Mouse (Mus musculus) bone marrow macrophage, adult 2 months (primary cell): ENCODE measurements around the gene Il12a. TPM values are rescaled to one million over a fixed set of nuclear protein-coding genes. Genes with fewer than 3 reads are reported as not detected.

Experiments
- H3K27ac ChIP-seq: 2 replicates; pipeline ENCODE4 v1.5.1; 2012; ENCODE audit warnings: low read depth, low read length; ENCODE audit not compliant: insufficient read depth
- H3K4me1 ChIP-seq: 2 replicates; pipeline ENCODE4 v1.6.1; 2012; ENCODE audit warnings: low read length; ENCODE audit not compliant: control insufficient read depth, insufficient read depth
- H3K4me3 ChIP-seq: 2 replicates; pipeline ENCODE4 v1.5.1; 2012; ENCODE audit warnings: mild to moderate bottlenecking, low read length, moderate library complexity; ENCODE audit not compliant: insufficient read depth
- CTCF ChIP-seq: IDR thresholded peaks from 2 replicates; pipeline ENCODE4 v1.5.1; 2012; ENCODE audit warnings: low read depth, mild to moderate bottlenecking, low read length, moderate library complexity
- POLR2A ChIP-seq: IDR thresholded peaks from 2 replicates; pipeline ENCODE4 v1.6.1; 2012; ENCODE audit warnings: mild to moderate bottlenecking, low read depth, low read length, borderline replicate concordance
- polyA plus RNA-seq: library from polyadenylated mRNA; stranded (reverse); fragments of >200 nt; gene quantifications from 2 replicates; pipeline ENCODE4 v1.2.4, GENCODE M21; 2012; ENCODE audit not compliant: missing spikeins, insufficient read depth, insufficient read length

Il12a gene
- polyA plus RNA-seq, 1 experiment = not detected

DNA sequence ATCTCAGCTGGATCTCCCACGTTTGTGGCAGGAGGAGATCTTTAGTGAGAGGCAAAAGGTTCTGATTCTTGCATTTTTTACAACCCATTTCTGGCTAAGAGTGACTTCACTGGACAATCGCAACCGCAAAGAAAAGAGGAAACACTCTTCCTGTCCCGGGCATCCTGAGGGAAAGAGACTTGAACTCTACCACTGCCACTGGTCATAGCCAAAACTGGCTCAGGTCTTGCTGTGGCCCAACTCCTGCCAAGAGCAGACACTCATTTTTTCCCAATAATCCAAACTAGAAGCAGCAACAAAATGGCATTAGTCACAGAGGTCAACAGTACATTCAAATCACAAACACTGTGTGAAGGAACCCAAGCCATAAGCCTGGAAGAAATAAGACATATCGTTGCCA, 28.1 kb upstream of the Il12a start:
- H3K27ac ChIP-seq = no peak overlapping the region
- H3K4me3 ChIP-seq = no peak overlapping the region
- no peaks in the 10 kb centered on the region for H3K4me1 ChIP-seq
- TF ChIP-seq CTCF (no peak), POLR2A (no peak)

DNA sequence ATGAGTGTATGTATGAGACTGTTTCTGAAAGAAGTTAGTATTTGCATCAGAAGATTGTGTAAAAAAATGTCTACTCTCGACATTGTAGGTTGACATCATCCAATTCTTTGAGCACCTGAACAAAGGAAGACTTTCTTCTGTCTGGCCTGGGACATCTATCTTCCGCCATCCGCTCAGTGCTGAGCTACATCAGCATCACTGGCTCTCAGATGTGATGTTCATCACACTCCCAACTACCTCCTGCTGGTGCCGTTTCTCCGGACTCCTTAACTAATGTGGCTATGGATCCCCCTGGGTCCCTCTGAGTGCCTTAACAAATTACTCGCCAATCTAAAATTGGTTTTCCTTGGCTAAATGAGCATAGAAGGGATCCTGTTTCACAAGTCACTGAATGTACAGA, 26.1 kb upstream of the Il12a start:
- no peak overlapping the region for H3K4me3 ChIP-seq
- TF ChIP-seq CTCF (no peak), POLR2A (no peak)
- H3K4me1 ChIP-seq = no peaks in the 10 kb centered on the region
- H3K27ac ChIP-seq = no peak overlapping the region

DNA sequence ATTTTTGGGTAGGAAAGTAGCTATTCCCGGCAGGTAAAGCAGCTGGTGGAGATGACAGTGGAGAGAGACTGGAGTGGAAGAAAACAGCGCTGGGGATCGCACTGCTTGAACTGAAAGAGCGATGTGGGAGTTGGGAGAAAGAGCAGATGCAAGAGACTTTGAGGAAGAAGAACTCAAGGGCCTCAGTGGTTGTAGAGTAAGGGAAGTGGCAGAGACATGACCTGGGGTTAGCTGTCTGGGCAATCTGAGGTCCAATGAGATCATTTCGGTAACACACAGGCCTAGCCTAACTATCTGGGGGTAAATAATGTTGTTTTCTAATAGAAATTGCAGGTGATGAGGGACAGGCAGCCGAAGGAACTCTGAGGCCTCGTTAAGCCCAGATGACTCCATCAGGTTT, 24.1 kb upstream of the Il12a start:
- Histone ChIP-seq H3K4me3 (no peak overlapping the region), H3K4me1 (no peaks in the 10 kb centered on the region), H3K27ac (no peak overlapping the region)
- TF ChIP-seq POLR2A (no peak), CTCF (no peak)

DNA sequence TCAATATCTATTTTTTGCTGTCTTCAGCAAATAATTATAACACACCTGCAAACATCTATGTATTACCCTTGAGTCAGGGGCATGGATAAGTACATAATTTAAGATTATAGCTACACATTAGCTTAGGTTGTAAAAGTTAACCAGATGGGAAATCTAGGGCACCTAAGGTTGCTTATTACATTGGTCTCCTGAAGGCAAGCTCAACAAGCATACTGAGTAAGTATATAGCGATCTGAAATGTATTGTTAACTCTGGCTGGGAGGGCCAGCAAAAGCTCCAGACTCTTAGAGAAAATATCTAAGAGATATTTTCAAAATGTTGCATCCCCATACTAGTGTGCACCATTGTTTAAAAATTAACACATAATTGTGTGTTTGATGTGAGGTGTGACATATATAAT, 22.6 kb upstream of the Il12a start:
- no peak overlapping the region for H3K4me3 ChIP-seq
- H3K4me1 ChIP-seq = no peaks in the 10 kb centered on the region
- TF ChIP-seq POLR2A (no peak), CTCF (no peak)

DNA sequence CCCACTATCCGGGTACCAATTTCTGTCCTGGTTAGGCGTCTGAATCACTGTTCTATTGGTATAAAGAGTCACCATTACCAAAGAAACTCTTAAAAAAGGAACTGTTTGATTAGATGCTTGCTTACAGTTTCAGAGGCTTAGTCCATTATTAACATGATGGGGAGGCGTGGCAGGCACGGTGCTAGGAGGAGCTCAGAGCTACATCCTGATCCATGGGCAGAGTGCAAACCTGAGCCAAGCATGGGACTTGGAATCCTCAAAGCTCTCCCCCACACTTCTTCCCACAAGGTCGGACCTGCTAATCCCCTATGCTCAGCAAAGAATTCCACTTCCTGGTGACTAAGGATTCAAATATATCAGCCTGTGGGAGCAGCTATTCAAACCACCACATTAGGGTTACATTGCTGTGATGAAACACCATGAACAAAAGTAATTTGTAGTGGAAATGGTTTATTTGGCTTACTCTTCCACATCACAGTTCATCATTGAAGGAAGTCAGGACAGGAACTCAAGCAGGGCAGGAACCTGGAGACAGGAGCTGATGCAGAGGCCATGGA, 20.9 kb upstream of the Il12a start:
- H3K4me3 ChIP-seq = no peak overlapping the region
- H3K27ac ChIP-seq = no peak overlapping the region
- H3K4me1 ChIP-seq = no peaks in the 10 kb centered on the region
- no peak for TF ChIP-seq POLR2A
- no peak for TF ChIP-seq CTCF

More for the DNA sequence above, 22.6 kb upstream of the Il12a start:
- no peak overlapping the region for H3K27ac ChIP-seq

DNA sequence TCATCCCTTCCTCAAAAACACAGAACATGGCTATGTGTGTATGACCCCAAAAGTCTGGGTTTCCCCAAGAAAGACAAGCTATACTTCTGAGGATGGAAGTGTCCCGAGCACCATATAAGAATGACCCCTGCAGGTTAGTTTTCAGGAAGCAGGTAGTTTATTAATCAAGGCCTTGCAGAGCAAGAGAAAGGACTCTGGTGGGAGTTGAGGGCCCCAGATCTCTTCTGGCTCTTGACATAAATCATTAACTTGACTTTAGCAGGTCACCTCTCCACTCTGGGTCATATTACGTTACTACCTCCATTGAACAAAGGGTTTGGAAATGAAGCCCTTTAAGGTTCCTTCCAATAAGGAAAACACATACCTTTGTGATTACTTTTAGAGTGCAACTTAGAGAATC, 15.7 kb upstream of the Il12a start:
- Histone ChIP-seq H3K27ac (no peak overlapping the region), H3K4me1 (no peaks in the 10 kb centered on the region), H3K4me3 (no peak overlapping the region)
- TF ChIP-seq CTCF (no peak), POLR2A (no peak)

DNA sequence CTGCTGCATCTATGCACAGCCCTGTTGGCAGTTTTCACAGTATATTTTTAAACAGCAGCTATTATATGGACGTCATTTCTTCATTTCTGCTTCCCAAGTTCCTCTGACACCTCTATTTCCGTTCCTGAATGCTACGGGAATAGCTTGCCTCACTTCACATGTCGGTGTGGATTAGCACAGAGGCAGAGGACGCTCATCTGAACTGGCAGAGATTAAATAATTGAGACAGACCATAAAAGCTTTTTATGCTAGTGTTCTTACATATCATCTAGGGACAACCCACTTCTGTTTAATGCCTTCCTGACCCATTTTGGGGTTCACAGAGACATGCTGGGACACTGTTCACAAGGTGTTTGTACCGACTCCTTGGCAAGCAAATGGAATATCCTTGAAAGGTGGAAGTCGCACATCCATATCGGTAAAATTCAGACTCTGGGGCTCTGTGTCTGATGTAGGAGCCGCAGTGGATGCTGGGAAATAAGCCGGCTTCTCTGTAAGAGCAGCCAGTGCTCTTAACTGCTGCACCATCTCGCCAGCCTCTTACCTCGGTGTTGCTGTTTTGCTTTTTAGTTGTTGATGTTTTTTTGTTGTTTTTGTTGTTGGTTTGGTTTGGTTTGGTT, 15.1 kb upstream of the Il12a start:
- no peak overlapping the region for H3K27ac ChIP-seq
- H3K4me3 ChIP-seq = no peak overlapping the region
- TF ChIP-seq POLR2A = no peak
- TF ChIP-seq CTCF = no peak
- no peaks in the 10 kb centered on the region for H3K4me1 ChIP-seq

DNA sequence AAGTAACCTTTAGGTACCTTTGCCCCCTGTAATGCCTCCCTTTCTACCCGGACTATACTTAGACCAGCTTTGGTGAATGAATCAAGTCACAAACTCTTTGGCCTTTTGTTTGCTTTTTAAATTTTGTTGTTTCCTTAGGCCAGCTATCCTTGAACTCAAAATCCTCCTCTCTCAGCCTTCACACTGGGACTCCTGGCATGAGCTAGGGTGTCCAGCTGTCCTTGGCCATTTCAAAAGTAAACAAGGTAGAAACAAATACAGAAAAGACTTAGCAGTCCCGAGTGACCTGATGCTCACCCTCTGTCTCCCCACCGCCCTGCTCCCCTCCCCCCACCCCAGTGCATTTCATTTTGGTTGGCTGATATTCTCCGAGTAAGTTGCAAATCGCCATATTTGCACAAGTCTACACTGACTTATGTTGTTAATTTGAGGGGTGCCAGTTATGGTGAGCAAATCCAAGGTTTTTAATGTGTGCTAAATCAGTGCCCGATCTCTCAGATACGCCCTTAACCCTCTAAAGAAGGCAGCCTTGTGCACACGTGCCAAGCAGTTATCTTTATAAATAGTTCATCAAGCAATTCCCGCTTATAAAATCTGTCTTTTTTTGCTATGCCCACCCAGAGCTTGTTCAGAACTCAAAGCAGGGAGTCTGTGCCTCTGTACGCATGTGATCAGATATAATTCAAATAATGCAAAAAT, 14.3 kb upstream of the Il12a start:
- no peak for TF ChIP-seq CTCF
- TF ChIP-seq POLR2A = no peak
- H3K27ac ChIP-seq = no peak overlapping the region
- H3K4me3 ChIP-seq = no peak overlapping the region
- H3K4me1 ChIP-seq = no peaks in the 10 kb centered on the region

DNA sequence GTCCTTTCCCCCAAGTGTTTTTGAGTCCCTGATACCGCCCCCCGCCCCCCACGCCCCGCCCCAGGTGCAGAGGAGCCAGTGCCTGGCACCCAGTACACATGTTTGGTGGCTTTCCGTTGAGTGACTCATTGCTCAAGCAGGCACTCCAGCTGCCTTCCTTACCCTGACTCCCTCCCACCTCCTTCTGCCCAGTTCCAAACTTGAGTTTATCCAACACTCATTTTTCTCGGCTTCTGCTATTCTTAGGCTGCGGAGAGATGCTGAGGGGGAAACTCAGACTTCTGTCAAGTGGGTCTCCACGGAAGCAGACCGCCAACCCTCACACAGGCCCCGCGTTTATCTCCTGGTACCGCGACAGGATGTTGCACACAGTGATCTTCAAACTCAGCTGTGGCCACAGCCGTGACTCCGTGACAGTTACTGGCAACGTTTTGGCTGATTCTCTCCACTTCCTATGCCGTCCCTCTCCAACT, 13.6 kb upstream of the Il12a start:
- no peak overlapping the region for H3K4me3 ChIP-seq
- TF ChIP-seq CTCF = no peak
- no peak for TF ChIP-seq POLR2A
- no peaks in the 10 kb centered on the region for H3K4me1 ChIP-seq
- no peak overlapping the region for H3K27ac ChIP-seq
